Mouse (Mus musculus): ENCODE data around the gene Smco4.

Smco4 gene

GRCm38 (mm10) chr9:15551933-15552851, 59.0 kb downstream of the Smco4 start:
- no peak for TF ChIP-seq GATA4 (IDR thresholded peaks at IDR 0.05; ENCODE audit: insufficient replicate concordance, low read length)

- no peak for TF ChIP-seq GATA4 (IDR thresholded peaks at IDR 0.05; ENCODE audit: insufficient replicate concordance, low read length)
Observed at GRCm38 (mm10) chr9:15553322-15553721, 60.1 kb downstream of the Smco4 start.

DNA sequence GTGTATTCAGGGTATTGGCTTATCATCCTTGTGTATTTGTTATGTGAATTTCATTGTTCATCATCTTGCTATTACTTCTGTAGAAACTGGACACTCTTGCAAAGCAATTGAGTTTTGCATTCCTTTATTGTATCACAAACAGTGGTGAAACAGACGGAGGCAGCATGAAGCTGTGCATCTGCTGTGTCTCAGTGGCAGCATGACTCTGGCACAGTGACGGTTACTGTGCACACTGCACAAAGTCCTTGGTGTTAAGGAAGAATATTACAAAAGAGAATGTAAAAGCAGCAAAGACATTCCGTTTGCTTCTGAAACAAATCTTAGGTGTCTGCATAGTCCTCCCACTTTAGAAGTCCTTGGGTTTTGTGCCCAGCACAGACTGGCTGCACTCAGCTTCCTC, 67.2 kb downstream of the Smco4 start:
- TF ChIP-seq GATA4 (IDR thresholded peaks at IDR 0.05; ENCODE audit: insufficient replicate concordance, low read length), result no peak

DNA sequence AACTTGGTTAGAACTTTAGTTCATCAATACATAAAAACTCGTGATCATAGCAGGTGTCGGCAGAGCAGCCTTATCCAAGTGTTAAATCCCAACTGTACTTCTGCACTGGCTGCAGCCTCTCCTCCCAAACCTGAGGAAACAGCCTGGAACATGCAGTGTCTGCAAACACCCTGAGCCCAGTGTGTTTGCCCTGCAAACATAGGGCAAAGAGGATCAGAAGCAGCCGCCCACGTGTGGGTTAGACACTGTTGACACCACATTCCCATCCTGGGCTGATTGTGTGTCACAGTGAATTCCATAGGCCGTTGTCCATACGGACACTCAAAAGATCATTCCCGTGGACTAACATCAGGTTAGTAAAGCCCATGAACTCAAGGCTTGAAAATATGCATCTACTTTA, 69.1 kb downstream of the Smco4 start:
- no peak for TF ChIP-seq GATA4 (IDR thresholded peaks at IDR 0.05; ENCODE audit: insufficient replicate concordance, low read length)

GRCm38 (mm10) chr9:15574750-15575454, 81.7 kb downstream of the Smco4 start:
- no peak for TF ChIP-seq GATA4 (IDR thresholded peaks at IDR 0.05; ENCODE audit: insufficient replicate concordance, low read length)

DNA sequence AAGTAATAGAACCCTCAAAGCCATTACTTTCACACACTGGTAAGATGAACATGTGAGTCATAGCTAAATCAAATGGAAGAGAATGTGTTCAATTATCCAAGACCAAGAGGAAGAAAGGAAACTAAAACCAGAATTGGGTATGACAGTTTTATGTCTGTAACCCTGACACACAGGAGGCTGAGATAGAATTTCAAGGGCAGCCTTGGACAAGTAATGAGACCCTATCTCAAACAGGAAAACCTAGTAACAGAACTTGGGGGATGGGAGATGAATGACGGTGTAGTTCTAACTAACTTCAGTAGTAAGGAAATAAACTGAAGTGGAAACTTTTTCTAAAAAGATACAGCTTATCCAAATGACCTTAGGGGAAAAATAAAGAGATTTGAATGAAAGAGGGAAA, 85.2 kb downstream of the Smco4 start:
- no peak for TF ChIP-seq GATA4 (IDR thresholded peaks at IDR 0.05; ENCODE audit: insufficient replicate concordance, low read length)

DNA sequence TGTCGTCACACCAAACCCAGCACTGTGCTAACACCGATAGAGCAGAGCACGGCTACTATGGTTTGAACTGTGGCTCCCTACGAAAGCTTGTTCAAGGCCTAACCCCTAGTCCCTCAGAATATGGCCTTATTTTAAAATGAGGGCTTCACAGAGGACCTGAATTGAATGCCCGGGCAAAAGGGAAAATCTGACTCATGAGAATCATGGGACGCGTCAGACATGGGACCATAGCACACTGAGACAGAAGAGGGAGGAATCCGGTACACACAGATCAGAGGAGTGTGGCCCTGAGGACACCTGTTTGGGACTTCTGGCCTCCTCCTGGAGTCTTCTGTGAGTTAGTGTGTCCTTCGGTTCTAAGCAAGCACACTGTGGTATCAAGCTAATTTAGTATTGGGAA, 85.7 kb downstream of the Smco4 start:
- TF ChIP-seq GATA4 (IDR thresholded peaks at IDR 0.05; ENCODE audit: insufficient replicate concordance, low read length), result no peak

GRCm38 (mm10) chr9:15580176-15580575, 86.9 kb downstream of the Smco4 start:
- TF ChIP-seq GATA4 (IDR thresholded peaks at IDR 0.05; ENCODE audit: insufficient replicate concordance, low read length), result no peak

GRCm38 (mm10) chr9:15582026-15582425, 88.8 kb downstream of the Smco4 start:
- TF ChIP-seq GATA4 (IDR thresholded peaks at IDR 0.05; ENCODE audit: insufficient replicate concordance, low read length), result no peak

DNA sequence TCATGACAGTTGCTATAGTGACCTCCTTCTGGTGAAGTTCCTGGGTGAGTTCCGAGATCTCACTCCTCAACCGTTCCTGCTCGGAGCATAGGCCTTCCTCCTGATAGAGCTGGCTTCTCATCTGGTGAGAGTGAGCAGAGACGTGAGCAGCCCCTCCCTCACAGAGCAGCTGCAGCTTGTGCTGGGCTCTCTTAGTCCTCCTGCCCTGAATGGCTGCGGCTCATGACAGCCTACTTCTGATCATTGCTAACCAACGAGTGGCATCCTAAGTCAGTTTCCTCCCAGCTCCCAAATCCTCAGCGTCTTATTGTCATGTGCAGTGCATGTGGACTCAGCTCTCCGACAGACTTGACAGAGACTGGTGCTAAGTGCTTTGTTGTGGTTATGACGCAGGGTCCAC, 91.0 kb downstream of the Smco4 start:
- no peak for TF ChIP-seq GATA4 (IDR thresholded peaks at IDR 0.05; ENCODE audit: insufficient replicate concordance, low read length)

DNA sequence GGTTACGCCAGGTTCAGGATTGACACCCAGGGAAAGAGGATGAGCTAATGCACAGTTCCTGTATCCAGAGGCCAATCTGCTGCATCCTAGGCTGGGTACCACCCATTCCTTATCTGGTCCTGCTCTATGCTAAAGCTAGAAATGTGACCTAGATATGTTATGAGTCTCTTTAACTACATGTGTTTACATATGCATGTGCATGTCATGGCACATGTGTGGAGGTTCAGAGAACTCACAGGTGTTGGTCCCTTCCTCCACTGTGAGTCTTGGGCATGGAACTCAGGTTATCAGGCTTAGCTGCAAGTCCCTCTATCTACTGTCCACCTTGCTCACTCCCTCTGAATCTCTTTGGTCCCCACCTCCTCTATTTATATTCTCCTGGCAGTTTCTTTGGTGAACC, 92.7 kb downstream of the Smco4 start:
- no peak for TF ChIP-seq GATA4 (IDR thresholded peaks at IDR 0.05; ENCODE audit: insufficient replicate concordance, low read length)

DNA sequence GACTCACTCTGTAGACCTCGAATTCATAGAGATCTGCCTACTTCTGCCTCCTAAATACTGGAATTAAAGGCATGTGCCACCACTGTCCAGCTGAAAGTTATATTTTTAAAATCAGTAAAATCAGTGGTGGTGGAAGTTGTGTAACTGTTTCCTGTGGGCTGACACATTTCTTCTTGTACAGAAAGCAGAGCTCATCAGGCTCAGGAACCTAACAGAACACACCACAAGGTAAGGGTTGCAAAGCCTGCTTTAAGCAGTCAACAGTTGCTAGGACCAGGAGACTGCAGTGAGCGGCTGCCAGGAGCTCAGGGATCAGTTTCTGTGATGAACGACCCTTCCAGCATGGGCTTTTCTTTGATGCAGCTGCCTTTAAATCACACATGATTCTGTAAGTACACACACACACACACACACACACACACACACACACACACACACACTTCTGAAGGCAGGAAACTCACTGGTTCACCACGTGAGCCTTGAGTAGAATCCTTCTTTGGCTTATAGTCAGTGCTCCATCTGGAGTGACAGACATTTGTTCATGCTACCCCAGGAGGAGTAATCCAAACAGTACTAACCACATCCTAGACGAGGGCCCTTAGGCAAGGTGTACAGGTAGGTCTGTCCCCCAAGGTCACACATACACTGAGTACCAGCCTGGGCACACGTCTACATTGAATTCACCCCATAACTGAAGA, 94.1 kb downstream of the Smco4 start:
- no peak for TF ChIP-seq GATA4 (IDR thresholded peaks at IDR 0.05; ENCODE audit: insufficient replicate concordance, low read length)

DNA sequence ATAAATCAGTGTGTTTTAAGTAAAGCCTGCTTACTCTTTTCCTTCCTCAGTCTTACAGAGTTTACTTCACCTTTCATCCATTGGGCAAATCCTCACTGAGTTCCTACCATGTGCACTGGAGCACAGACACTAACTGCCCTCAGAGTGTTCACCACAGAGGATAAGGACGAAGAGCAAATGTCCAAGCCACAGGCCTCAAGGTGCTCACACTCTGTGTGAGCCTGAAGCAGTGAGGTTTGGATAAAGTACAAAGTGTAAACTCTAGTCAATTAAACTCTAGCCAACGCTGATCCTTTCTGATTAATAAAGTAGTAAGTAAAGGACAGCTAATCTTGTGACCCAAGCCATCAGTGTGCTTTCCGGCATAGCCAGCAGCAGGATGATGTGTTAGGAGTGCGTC, 100.9 kb downstream of the Smco4 start:
- TF ChIP-seq GATA4 (IDR thresholded peaks at IDR 0.05; ENCODE audit: insufficient replicate concordance, low read length), result no peak
